Mouse (Mus musculus): ENCODE data around the gene Myo1e.

The Myo1e gene

GRCm38 (mm10) chr9:70281407-70281806, 74.3 kb downstream of the Myo1e start:
- no peak for DNase-seq (ENCODE audit: low spot score in 2 of 2)

GRCm38 (mm10) chr9:70282107-70282506, 75.0 kb downstream of the Myo1e start:
- no peak for DNase-seq (ENCODE audit: low spot score in 2 of 2)

GRCm38 (mm10) chr9:70283151-70283550, 76.0 kb downstream of the Myo1e start:
- DNase-seq (ENCODE audit: low spot score in 2 of 2): no peak

- no peak for DNase-seq (ENCODE audit: low spot score in 2 of 2)
Measured at GRCm38 (mm10) chr9:70284584-70285140, 77.5 kb downstream of the Myo1e start.

- DNase-seq (ENCODE audit: low spot score in 2 of 2): no peak
Measured at GRCm38 (mm10) chr9:70290785-70291184, 83.6 kb downstream of the Myo1e start.

- no peak for DNase-seq (ENCODE audit: low spot score in 2 of 2)
Measured at GRCm38 (mm10) chr9:70296916-70297315, 89.8 kb downstream of the Myo1e start.

GRCm38 (mm10) chr9:70298221-70298620, 91.1 kb downstream of the Myo1e start:
- DNase-seq (ENCODE audit: low spot score in 2 of 2): no peak

- no peak for DNase-seq (ENCODE audit: low spot score in 2 of 2)
Measured at GRCm38 (mm10) chr9:70300705-70301104, 93.6 kb downstream of the Myo1e start.

GRCm38 (mm10) chr9:70301598-70301997, 94.4 kb downstream of the Myo1e start:
- DNase-seq (ENCODE audit: low spot score in 2 of 2): no peak

GRCm38 (mm10) chr9:70304901-70305300, 97.8 kb downstream of the Myo1e start:
- DNase-seq (ENCODE audit: low spot score in 2 of 2): no peak

GRCm38 (mm10) chr9:70310046-70310445, 102.9 kb downstream of the Myo1e start:
- DNase-seq (ENCODE audit: low spot score in 2 of 2): no peak

- DNase-seq (ENCODE audit: low spot score in 2 of 2): no peak
Measured at GRCm38 (mm10) chr9:70314019-70314418, 106.9 kb downstream of the Myo1e start.

GRCm38 (mm10) chr9:70315130-70315529, 108.0 kb downstream of the Myo1e start:
- no peak for DNase-seq (ENCODE audit: low spot score in 2 of 2)

- no peak for DNase-seq (ENCODE audit: low spot score in 2 of 2)
Measured at GRCm38 (mm10) chr9:70318601-70319000, 111.5 kb downstream of the Myo1e start.

GRCm38 (mm10) chr9:70324336-70324735, 117.2 kb downstream of the Myo1e start:
- no peak for DNase-seq (ENCODE audit: low spot score in 2 of 2)

GRCm38 (mm10) chr9:70325880-70326595, 118.9 kb downstream of the Myo1e start:
- DNase-seq (ENCODE audit: low spot score in 2 of 2): no peak

- no peak for DNase-seq (ENCODE audit: low spot score in 2 of 2)
Measured at GRCm38 (mm10) chr9:70328193-70328841, 121.2 kb downstream of the Myo1e start.

- no peak for DNase-seq (ENCODE audit: low spot score in 2 of 2)
Measured at GRCm38 (mm10) chr9:70331727-70332335, 124.7 kb downstream of the Myo1e start.

GRCm38 (mm10) chr9:70338391-70338790, 131.2 kb downstream of the Myo1e start:
- no peak for DNase-seq (ENCODE audit: low spot score in 2 of 2)

- DNase-seq (ENCODE audit: low spot score in 2 of 2): no peak
Measured at GRCm38 (mm10) chr9:70338894-70339293, 131.7 kb downstream of the Myo1e start.

- DNase-seq (ENCODE audit: low spot score in 2 of 2): no peak
Measured at GRCm38 (mm10) chr9:70349274-70349673, 142.1 kb downstream of the Myo1e start.

- no peak for DNase-seq (ENCODE audit: low spot score in 2 of 2)
Measured at GRCm38 (mm10) chr9:70351570-70352277, 144.6 kb downstream of the Myo1e start.
